Comparison of ENCODE assay signal across 31 mouse cellular contexts in genomic region chr3:102733050-102733449, GRCm38 (mm10). TPM values are rescaled to one million over a fixed set of nuclear protein-coding genes. Genes with fewer than 3 reads are reported as not detected.
A peak's percentile ranks its signal among the peaks of the same experiment; 100 is the strongest.
DNase-seq lines count a peak whose midpoint lies in the region; ATAC-seq and TF ChIP-seq lines count a peak whose summit lies in the region.
"Had no signal": no experiment of that assay in that cellular context is flagged by ENCODE, and none has a peak within 500 bp of the region (broad histone marks: within the 10 kb centered on the region; RNA-seq: fewer than 3 reads in every experiment).

No protein-coding gene starts in this region.

- intact Hi-C loops in heart, postnatal 10 days (cut with DNase I): loop anchor here (10.0 kb wide), 1 partner anchor 262 kb away; the partner anchor contains the start of gene Sike1
- intact Hi-C loops in gastrocnemius, postnatal 14 days (cut with DNase I; ENCODE audit: low total_unique reads): no loop called here

- no peaks in the 10 kb centered on the region for H3K36me3 ChIP-seq in heart, embryonic 12.5 days
- no peaks in the 10 kb centered on the region for H3K36me3 ChIP-seq in CH12.LX (replicated peaks in 1 of 2; ENCODE audit: control insufficient read depth in 1 of 2, insufficient read depth in 1 of 2, low read length in 1 of 2)
- H3K36me3 ChIP-seq in forebrain, embryonic 13.5 days (ENCODE audit: poor library complexity, severe bottlenecking): no peaks in the 10 kb centered on the region
- H3K36me3 ChIP-seq: embryonic facial prominence, embryonic 13.5 days; forebrain, embryonic 12.5 days; midbrain, embryonic 15.5 days; neural tube, embryonic 12.5 days had no signal

- ATAC-seq in heart, embryonic 12.5 days (ENCODE audit: insufficient number of reproducible peaks, low FRiP score): no peak
- ATAC-seq in inflammation-experienced regulatory T-cells, adult 6 months: peak; percentile 21
- ATAC-seq in forebrain, embryonic 13.5 days: no peak
- ATAC-seq: hindbrain, postnatal 0 days; midbrain, embryonic 15.5 days had no signal

- no peak for TF ChIP-seq RAD21 in CH12.LX (IDR thresholded peaks at IDR 0.05; ENCODE audit: low read depth, low read length)

- H3K9ac ChIP-seq in heart, embryonic 12.5 days: no peak overlapping the region
- no peak overlapping the region for H3K9ac ChIP-seq in CH12.LX (ENCODE audit: insufficient read depth, low read depth)
- H3K9ac ChIP-seq in forebrain, embryonic 13.5 days: no peak overlapping the region
- H3K9ac ChIP-seq: embryonic facial prominence, embryonic 13.5 days; forebrain, embryonic 12.5 days; midbrain, embryonic 15.5 days; neural tube, embryonic 12.5 days had no signal

- TF ChIP-seq CTCF in CH12.LX (conservative IDR thresholded peaks at IDR 0.05 in 1 of 2, IDR thresholded peaks at IDR 0.05 in 1 of 2; ENCODE audit: low read depth in 2 of 2, low read length in 2 of 2): no peak

- H3K9me3 ChIP-seq in heart, embryonic 12.5 days (replicated peaks): no peaks in the 10 kb centered on the region
- no peaks in the 10 kb centered on the region for H3K9me3 ChIP-seq in CH12.LX (replicated peaks; ENCODE audit: low read length)
- no peaks in the 10 kb centered on the region for H3K9me3 ChIP-seq in forebrain, embryonic 13.5 days (replicated peaks)
- H3K9me3 ChIP-seq: embryonic facial prominence, embryonic 13.5 days; forebrain, embryonic 12.5 days; midbrain, embryonic 15.5 days; neural tube, embryonic 12.5 days had no signal

- H3K4me3 ChIP-seq in heart, embryonic 12.5 days: no peak overlapping the region
- H3K4me3 ChIP-seq in CH12.LX (replicated peaks in 1 of 3; ENCODE audit: low read depth in 2 of 3, low read length in 2 of 3, poor library complexity in 1 of 3): no peak overlapping the region
- H3K4me3 ChIP-seq in forebrain, embryonic 13.5 days: no peak overlapping the region
- H3K4me3 ChIP-seq: embryonic facial prominence, embryonic 13.5 days; erythroblast, embryonic 14.5 days; forebrain, embryonic 12.5 days; layer of hippocampus, adult 2 months; neural tube, embryonic 12.5 days had no signal

- in situ Hi-C loops in CH12.LX (cut with MboI; ENCODE audit: low pct_ligation_motif_present, low pct_unique_long_range_greater_than_20kb, low sequenced_read_pairs): no loop called here

- peak; percentile 79 for TF ChIP-seq EP300 in CH12.LX (IDR thresholded peaks at IDR 0.05; ENCODE audit: low read length)

- dilution Hi-C loops in CH12.LX (cut with MboI; ENCODE audit: extremely low pct_ligation_motif_present, extremely low pct_unique_long_range_greater_than_20kb, low sequenced_read_pairs): no loop called here

- H3K4me2 ChIP-seq in heart, embryonic 12.5 days: no peak overlapping the region
- peak overlapping the region; percentile 35; the same call in 1 of the 2 replicates for H3K4me2 ChIP-seq in CH12.LX (ENCODE audit: insufficient read depth, low read depth, poor library complexity, severe bottlenecking)
- no peak overlapping the region for H3K4me2 ChIP-seq in forebrain, embryonic 13.5 days
- H3K4me2 ChIP-seq: forebrain, embryonic 12.5 days; midbrain, embryonic 15.5 days; neural tube, embryonic 12.5 days had no signal

- peaks cover 38% of the 10 kb centered on the region for H3K4me1 ChIP-seq in heart, embryonic 12.5 days (replicated peaks)
- H3K4me1 ChIP-seq in CH12.LX (ENCODE audit: control insufficient read depth in 1 of 2, insufficient read depth in 2 of 2): peaks cover 10 to 53% of the 10 kb centered on the region in 2 experiments
- peaks cover 18% of the 10 kb centered on the region for H3K4me1 ChIP-seq in forebrain, embryonic 13.5 days

- no peaks in the 10 kb centered on the region for H3K79me2 ChIP-seq in CH12.LX (replicated peaks; ENCODE audit: control insufficient read depth, extremely low read depth, insufficient read depth, poor library complexity, severe bottlenecking)

- no peak for TF ChIP-seq POLR2A in CH12.LX (IDR thresholded peaks at IDR 0.05; ENCODE audit: low read depth, low read length)

- H3K27ac ChIP-seq in heart, embryonic 12.5 days (ENCODE audit: poor library complexity, severe bottlenecking): peak overlapping the region; percentile 96
- H3K27ac ChIP-seq in CH12.LX (ENCODE audit: insufficient read depth, low read depth): no peak overlapping the region
- no peak overlapping the region for H3K27ac ChIP-seq in forebrain, embryonic 13.5 days
- H3K27ac ChIP-seq: embryonic facial prominence, embryonic 13.5 days; forebrain, embryonic 12.5 days; hindbrain, postnatal 0 days; layer of hippocampus, adult 2 months; midbrain, embryonic 15.5 days; neural tube, embryonic 12.5 days had no signal

- 89% methylated on average over 3 of the region's 3 CpGs for WGBS in heart, embryonic 12.5 days
- WGBS in forebrain, embryonic 13.5 days: 97% methylated on average over 3 of the region's 3 CpGs

- no peak for DNase-seq in heart, postnatal 10 days
- peak; percentile 71 for DNase-seq in A20 (ENCODE audit: low read depth, low spot score)
- DNase-seq in CH12.LX (ENCODE audit: extremely low read depth): peak; percentile 66
- no peak for DNase-seq in kidney, postnatal 14 days
- DNase-seq in gastrocnemius, postnatal 14 days: no peak
- DNase-seq: adrenal gland, postnatal 14 days; cerebellum, adult 2 months; cerebellum, postnatal 25 days; embryo, embryonic 11 days; gastrocnemius, postnatal 25 days; kidney, adult 9 months; kidney, postnatal 25 days; retina, postnatal 1 day; right cerebral cortex, postnatal 25 days; spleen, adult 18-20 months; thymus, adult 2 months; thymus, postnatal 4 days had no signal

- H3K27me3 ChIP-seq in heart, embryonic 12.5 days (replicated peaks): no peaks in the 10 kb centered on the region
- H3K27me3 ChIP-seq in CH12.LX (replicated peaks): no peaks in the 10 kb centered on the region
- peaks cover 5% of the 10 kb centered on the region; the same call in 1 of the 2 replicates for H3K27me3 ChIP-seq in forebrain, embryonic 13.5 days
- H3K27me3 ChIP-seq: embryonic facial prominence, embryonic 13.5 days; midbrain, embryonic 15.5 days had no signal

TF ChIP-seq in CH12.LX, 34 proteins besides CTCF, POLR2A, EP300 and RAD21:
- TF ChIP-seq IRF4 (IDR thresholded peaks at IDR 0.05; ENCODE audit: low read depth, low read length) (peak; percentile 69), ETS1 (conservative IDR thresholded peaks at IDR 0.05; ENCODE audit: low read depth, low read length) (peak; percentile 65), TBP (conservative IDR thresholded peaks at IDR 0.05; ENCODE audit: low read depth, low read length) (no peak), SMC3 (IDR thresholded peaks at IDR 0.05; ENCODE audit: low read depth, low read length) (no peak), JUN (IDR thresholded peaks at IDR 0.05; ENCODE audit: insufficient read depth, low read depth, low read length) (0 out of 2 replicates have a peak, but pooled peaks have one; percentile 37), MYC (IDR thresholded peaks at IDR 0.05; ENCODE audit: low read depth, low read length) (0 out of 2 replicates have a peak, but pooled peaks have one; percentile 39), NRF1 (IDR thresholded peaks at IDR 0.05; ENCODE audit: low read depth, low read length) (no peak), E2F4 (IDR thresholded peaks at IDR 0.05; ENCODE audit: insufficient replicate concordance, low read depth, low read length) (no peak), JUND (conservative IDR thresholded peaks at IDR 0.05; ENCODE audit: low read depth, low read length) (peak; percentile 51), RCOR1 (conservative IDR thresholded peaks at IDR 0.05; ENCODE audit: low read depth, low read length) (no peak), MAZ (IDR thresholded peaks at IDR 0.05; ENCODE audit: low read depth, low read length) (no peak), MAX (IDR thresholded peaks at IDR 0.05; ENCODE audit: low read length) (0 out of 2 replicates have a peak, but pooled peaks have one; percentile 25), MEF2A (IDR thresholded peaks at IDR 0.05; ENCODE audit: borderline replicate concordance, low read depth, low read length) (peak; percentile 66; the same call in 1 of the 2 replicates), HCFC1 (IDR thresholded peaks at IDR 0.05; ENCODE audit: low read depth, low read length) (no peak), MAFK (IDR thresholded peaks at IDR 0.05; ENCODE audit: insufficient replicate concordance, low read length) (peak; percentile 72), BHLHE40 (IDR thresholded peaks at IDR 0.05; ENCODE audit: low read depth, low read length) (peak; percentile 36), USF1 (IDR thresholded peaks at IDR 0.05; ENCODE audit: low read depth, low read length) (no peak)
TF ChIP-seq in CH12.LX: peak in this region for 9.

RNA-seq across cellular contexts. Expression of gene Tspan2, which starts 1.3 kb away (rescaled TPM):
- 36.0 and 37.0 TPM in 2 replicates for polyA plus RNA-seq in heart, embryonic 12.5 days (2016; fragmentation: Nextera tagmentation; extraction: Ambion mirVana)
- 10 to 100 TPM; 30.9 to 31.9 TPM for total RNA-seq in heart, postnatal 10 days (2021)
- total RNA-seq in CH12.LX (2012; rRNA removed) (1.4 and 1.5 TPM in 2 replicates), CH12.LX (2014; rRNA removed) (2.8 and 3.0 TPM in 2 replicates)
- polyA plus RNA-seq in CH12.LX (2012; ENCODE audit: insufficient read length, low read depth): 4.5 and 6.0 TPM in 2 replicates
- 1 to 10 TPM in 2 of 3 experiments, under 1 TPM in 1; 0.84 to 3.6 (median 1.5) TPM for polyA plus RNA-seq in inflammation-experienced regulatory T-cells, adult 6 months (2017; shearing (Covaris generic))
- 5.6 and 5.8 TPM in 2 replicates for polyA plus RNA-seq in forebrain, embryonic 13.5 days (2015; fragmentation: Nextera tagmentation; extraction: Ambion mirVana)
- 10 to 100 TPM; 11.2 to 14.4 TPM for total RNA-seq in gastrocnemius, postnatal 14 days (2021)
- polyA plus RNA-seq: erythroblast, embryonic 14.5 days had no signal

RNA-seq across cellular contexts. Expression of gene Tshb, which starts 49.5 kb away (rescaled TPM):
- 0.04 and 0.10 TPM in 2 replicates for polyA plus RNA-seq in heart, embryonic 12.5 days (2016; fragmentation: Nextera tagmentation; extraction: Ambion mirVana)
- total RNA-seq in heart, postnatal 10 days (2021): not detected
- not detected in 2 replicates for total RNA-seq in CH12.LX (2012; rRNA removed)
- not detected in 2 replicates for total RNA-seq in CH12.LX (2014; rRNA removed)
- 0.19 TPM in 1 of 2 replicates, not detected in the other for polyA plus RNA-seq in CH12.LX (2012; ENCODE audit: insufficient read length, low read depth)
- polyA plus RNA-seq in inflammation-experienced regulatory T-cells, adult 6 months (2017; shearing (Covaris generic)): under 1 TPM in 1 of 3 experiments, not detected in 2; 0.54 TPM
- 0.08 and 0.12 TPM in 2 replicates for polyA plus RNA-seq in forebrain, embryonic 13.5 days (2015; fragmentation: Nextera tagmentation; extraction: Ambion mirVana)
- total RNA-seq in gastrocnemius, postnatal 14 days (2021): not detected
- total RNA-seq: adrenal gland, postnatal 14 days; gastrocnemius, postnatal 25 days; hindbrain, postnatal 0 days; layer of hippocampus, adult 2 months; layer of hippocampus, postnatal 25 days; left cerebral cortex, postnatal 10 days; liver, adult 2 months had no signal
- polyA plus RNA-seq: erythroblast, embryonic 14.5 days; liver, adult 2 months; liver, embryonic 16.5 days; thymus, adult 2 months had no signal

Comparison
In these comparisons a context has a peak if more than half of its experiments do, and no peak if none do; other contexts are left out.
1. DNase-seq: peak in A20 (single experiment) and CH12.LX (single experiment); none in heart, postnatal 10 days (0 of 2), kidney, postnatal 14 days (single experiment) and gastrocnemius, postnatal 14 days (single experiment).